In the genomic region with DNA sequence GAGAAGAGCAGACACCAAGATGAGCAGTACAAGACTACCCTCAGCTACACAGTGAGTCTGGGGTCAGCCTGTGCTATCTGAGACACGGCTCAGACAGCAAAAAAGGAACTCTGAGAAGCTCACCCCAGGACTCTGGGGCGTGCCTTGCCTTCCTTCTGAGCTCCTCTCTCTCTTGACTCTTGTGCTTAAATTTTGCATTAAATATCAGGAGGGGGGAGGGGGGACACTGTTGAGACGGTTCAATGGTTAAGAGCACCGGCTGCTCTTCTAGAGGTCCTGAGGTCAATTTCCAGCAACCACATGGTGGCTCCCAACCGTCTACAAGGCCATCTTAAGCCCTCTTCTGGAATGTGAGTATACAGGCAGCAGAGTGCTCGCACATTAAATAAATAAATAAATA, we compare ENCODE assay signal across 13 mouse cellular contexts.
"Had no signal": no experiment of that assay in that cellular context is flagged by ENCODE, and none has a peak within 500 bp of the region (broad histone marks: within the 10 kb centered on the region; RNA-seq: fewer than 3 reads in every experiment).

No protein-coding gene starts in this region.

- DNase-seq: gastrocnemius, adult 2 months; gastrocnemius, postnatal 10 days; gastrocnemius, postnatal 25 days; heart, adult 18-20 months; heart, postnatal 10 days; heart, postnatal 4 days; kidney, adult 18-20 months; kidney, adult 8-10 months; kidney, postnatal 10 days; kidney, postnatal 36 days; layer of hippocampus, adult 9-11 months; layer of hippocampus, postnatal 36 days; left cerebral cortex, postnatal 4 days had no signal
